Mouse (Mus musculus): ENCODE measurements around the gene Fam208a. TPM values are rescaled to one million over a fixed set of nuclear protein-coding genes. Genes with fewer than 3 reads are reported as not detected.
A peak's percentile ranks its signal among the peaks of the same experiment; 100 is the strongest.

The Fam208a gene
- polyA plus RNA-seq, 1 experiment = 4.6 TPM

- Histone ChIP-seq H3K27me3 (ENCODE audit: control insufficient read depth, insufficient read depth, low read length) (no peaks in the 10 kb centered on the region), H3K4me1 (ENCODE audit: control insufficient read depth, insufficient read depth, insufficient read length) (peaks cover 37% of the 10 kb centered on the region), H3K27ac (ENCODE audit: insufficient read depth, low read length) (peak overlapping the region; percentile 95), H3K4me3 (ENCODE audit: extremely low read depth, insufficient read depth, insufficient read length) (no peak overlapping the region), H3K36me3 (ENCODE audit: control insufficient read depth, insufficient read depth, low read length) (peaks cover 38% of the 10 kb centered on the region)
- WGBS = 57% methylated on average over 12 of the region's 12 CpGs
- no peak for DNase-seq (ENCODE audit: low read depth in 1 of 2, low spot score in 2 of 2)
- TF ChIP-seq POLR2A (IDR thresholded peaks at IDR 0.05; ENCODE audit: low read depth, low read length) (no peak), CTCF (IDR thresholded peaks at IDR 0.05; ENCODE audit: extremely low read depth, insufficient read depth, insufficient read length, insufficient replicate concordance) (no peak)
These were observed 26.8 kb upstream of the Fam208a start for GRCm38 (mm10) chr14:27401717-27402278.

- Histone ChIP-seq H3K27ac (ENCODE audit: insufficient read depth, low read length) (peak overlapping the region; percentile 95), H3K4me3 (ENCODE audit: extremely low read depth, insufficient read depth, insufficient read length) (no peak overlapping the region), H3K27me3 (ENCODE audit: control insufficient read depth, insufficient read depth, low read length) (no peaks in the 10 kb centered on the region), H3K4me1 (ENCODE audit: control insufficient read depth, insufficient read depth, insufficient read length) (peaks cover 34% of the 10 kb centered on the region), H3K36me3 (ENCODE audit: control insufficient read depth, insufficient read depth, low read length) (peaks cover 38% of the 10 kb centered on the region)
- DNase-seq (ENCODE audit: low read depth in 1 of 2, low spot score in 2 of 2) = peak in 1 of 2 experiments; percentile 47
- no peak for TF ChIP-seq POLR2A (IDR thresholded peaks at IDR 0.05; ENCODE audit: low read depth, low read length)
- TF ChIP-seq CTCF (IDR thresholded peaks at IDR 0.05; ENCODE audit: extremely low read depth, insufficient read depth, insufficient read length, insufficient replicate concordance) = no peak
- 8% methylated on average over 10 of the region's 10 CpGs for WGBS
These were observed 26.0 kb upstream of the Fam208a start for GRCm38 (mm10) chr14:27402332-27403250.

- Histone ChIP-seq H3K27me3 (ENCODE audit: control insufficient read depth, insufficient read depth, low read length) (no peaks in the 10 kb centered on the region), H3K4me1 (ENCODE audit: control insufficient read depth, insufficient read depth, insufficient read length) (peaks cover 30% of the 10 kb centered on the region), H3K36me3 (ENCODE audit: control insufficient read depth, insufficient read depth, low read length) (peaks cover 17% of the 10 kb centered on the region), H3K27ac (ENCODE audit: insufficient read depth, low read length) (peak overlapping the region; percentile 90), H3K4me3 (ENCODE audit: extremely low read depth, insufficient read depth, insufficient read length) (peak overlapping the region; percentile 0; the same call in 1 of the 2 replicates)
- peak; percentile 64 to 92 for DNase-seq (ENCODE audit: low read depth in 1 of 2, low spot score in 2 of 2)
- WGBS = 7% methylated on average over 4 of the region's 4 CpGs
- TF ChIP-seq CTCF (IDR thresholded peaks at IDR 0.05; ENCODE audit: extremely low read depth, insufficient read depth, insufficient read length, insufficient replicate concordance) (no peak), POLR2A (IDR thresholded peaks at IDR 0.05; ENCODE audit: low read depth, low read length) (no peak)
These were observed 23.2 kb upstream of the Fam208a start for GRCm38 (mm10) chr14:27405452-27405851.

- no peaks in the 10 kb centered on the region for H3K27me3 ChIP-seq (ENCODE audit: control insufficient read depth, insufficient read depth, low read length)
- H3K4me3 ChIP-seq (ENCODE audit: extremely low read depth, insufficient read depth, insufficient read length) = no peak overlapping the region; the same call in 1 of the 2 replicates
- peaks cover 13% of the 10 kb centered on the region for H3K36me3 ChIP-seq (ENCODE audit: control insufficient read depth, insufficient read depth, low read length)
- H3K4me1 ChIP-seq (ENCODE audit: control insufficient read depth, insufficient read depth, insufficient read length) = peaks cover 29% of the 10 kb centered on the region
- TF ChIP-seq CTCF (IDR thresholded peaks at IDR 0.05; ENCODE audit: extremely low read depth, insufficient read depth, insufficient read length, insufficient replicate concordance) (no peak), POLR2A (IDR thresholded peaks at IDR 0.05; ENCODE audit: low read depth, low read length) (no peak)
- peak overlapping the region; percentile 90 for H3K27ac ChIP-seq (ENCODE audit: insufficient read depth, low read length)
- WGBS = 78% methylated on average over 2 of the region's 2 CpGs
- DNase-seq (ENCODE audit: low read depth in 1 of 2, low spot score in 2 of 2) = no peak
These were observed 22.7 kb upstream of the Fam208a start for GRCm38 (mm10) chr14:27405947-27406346.

GRCm38 (mm10) chr14:27408240-27408639 lies 20.4 kb upstream of the Fam208a start:
- no peak overlapping the region for H3K27ac ChIP-seq (ENCODE audit: insufficient read depth, low read length)
- TF ChIP-seq POLR2A (IDR thresholded peaks at IDR 0.05; ENCODE audit: low read depth, low read length) (no peak), CTCF (IDR thresholded peaks at IDR 0.05; ENCODE audit: extremely low read depth, insufficient read depth, insufficient read length, insufficient replicate concordance) (no peak)
- DNase-seq (ENCODE audit: low read depth in 1 of 2, low spot score in 2 of 2) = no peak
- H3K4me1 ChIP-seq (ENCODE audit: control insufficient read depth, insufficient read depth, insufficient read length) = peaks cover 29% of the 10 kb centered on the region
- H3K27me3 ChIP-seq (ENCODE audit: control insufficient read depth, insufficient read depth, low read length) = no peaks in the 10 kb centered on the region
- peaks cover 8% of the 10 kb centered on the region for H3K36me3 ChIP-seq (ENCODE audit: control insufficient read depth, insufficient read depth, low read length)
- WGBS = 77% methylated on average over 3 of the region's 3 CpGs
- H3K4me3 ChIP-seq (ENCODE audit: extremely low read depth, insufficient read depth, insufficient read length) = no peak overlapping the region

- no peak overlapping the region for H3K27ac ChIP-seq (ENCODE audit: insufficient read depth, low read length)
These were observed 19.0 kb upstream of the Fam208a start for GRCm38 (mm10) chr14:27409662-27410061.

More at GRCm38 (mm10) chr14:27409662-27410061, 19.0 kb upstream of the Fam208a start:
- Histone ChIP-seq H3K4me3 (ENCODE audit: extremely low read depth, insufficient read depth, insufficient read length) (no peak overlapping the region), H3K27me3 (ENCODE audit: control insufficient read depth, insufficient read depth, low read length) (no peaks in the 10 kb centered on the region), H3K4me1 (ENCODE audit: control insufficient read depth, insufficient read depth, insufficient read length) (peaks cover 22% of the 10 kb centered on the region; the same call in 1 of the 2 replicates), H3K36me3 (ENCODE audit: control insufficient read depth, insufficient read depth, low read length) (no peaks in the 10 kb centered on the region)
- no peak for TF ChIP-seq POLR2A (IDR thresholded peaks at IDR 0.05; ENCODE audit: low read depth, low read length)
- TF ChIP-seq CTCF (IDR thresholded peaks at IDR 0.05; ENCODE audit: extremely low read depth, insufficient read depth, insufficient read length, insufficient replicate concordance) = no peak
- WGBS = 76% methylated on average over 3 of the region's 3 CpGs
- no peak for DNase-seq (ENCODE audit: low read depth in 1 of 2, low spot score in 2 of 2)

All from spleen, adult 2 months (tissue).